Mouse (Mus musculus) limb, embryonic 13.5 days (tissue): ENCODE measurements around the gene Mpl. TPM values are rescaled to one million over a fixed set of nuclear protein-coding genes. Genes with fewer than 3 reads are reported as not detected.

Source experiments
- ATAC-seq: fragments of 200-750 bp; cut with Nextera tagmentation; 2 replicates; pipeline ENCODE4 v1.8.0; 2017; ENCODE audit warnings: low read depth, moderate number of reproducible peaks, moderate TSS enrichment; ENCODE audit not compliant: low FRiP score
- H3K27ac ChIP-seq: fragments of 300-500 bp; sonication (generic); 2 replicates; pipeline ENCODE4 v1.5.1; 2015; ENCODE audit warnings: inconsistent platforms, mild to moderate bottlenecking, moderate library complexity
- H3K27me3 ChIP-seq: fragments of 300-500 bp; sonication (generic); 2 replicates; pipeline ENCODE4 v1.6.1; 2015; ENCODE audit warnings: mild to moderate bottlenecking, inconsistent platforms
- H3K36me3 ChIP-seq: fragments of 300-500 bp; sonication (generic); 2 replicates; pipeline ENCODE4 v1.6.1; 2015; ENCODE audit warnings: inconsistent platforms, mild to moderate bottlenecking, moderate library complexity
- H3K4me1 ChIP-seq: fragments of 300-500 bp; sonication (generic); 2 replicates; pipeline ENCODE4 v1.6.1; 2015; ENCODE audit warnings: inconsistent platforms
- H3K4me2 ChIP-seq: fragments of 300-500 bp; sonication (generic); replicated peaks from 2 replicates; pipeline ENCODE4 v1.6.1; 2015; ENCODE audit warnings: inconsistent platforms, mild to moderate bottlenecking, moderate library complexity
- H3K4me3 ChIP-seq: fragments of 300-500 bp; sonication (generic); 2 replicates; pipeline ENCODE4 v1.5.1; 2015; ENCODE audit warnings: moderate library complexity, mild to moderate bottlenecking, inconsistent platforms
- H3K9ac ChIP-seq: fragments of 300-500 bp; sonication (generic); 2 replicates; pipeline ENCODE4 v1.6.1; 2015; ENCODE audit warnings: mild to moderate bottlenecking, inconsistent platforms
- H3K9me3 ChIP-seq: fragments of 300-500 bp; sonication (generic); 2 replicates; pipeline ENCODE4 v1.6.1; 2016; ENCODE audit warnings: inconsistent platforms
- WGBS: fragments of 180-500 bp; shearing (Covaris S2); methylation state at CpG from one replicate; pipeline ENCODE4 v1.1.7; 2015; 5-methylcytosine and 5-hydroxymethylcytosine counted together
- polyA plus RNA-seq: library from polyadenylated mRNA; unstranded; fragments of >200 nt; fragmentation: Nextera tagmentation; extraction: Ambion mirVana; gene quantifications from 2 replicates; pipeline ENCODE4 v1.2.1, GENCODE M21; 2015

The Mpl gene
- polyA plus RNA-seq, 1 experiment from 2014 or later: 0.33 TPM

DNA sequence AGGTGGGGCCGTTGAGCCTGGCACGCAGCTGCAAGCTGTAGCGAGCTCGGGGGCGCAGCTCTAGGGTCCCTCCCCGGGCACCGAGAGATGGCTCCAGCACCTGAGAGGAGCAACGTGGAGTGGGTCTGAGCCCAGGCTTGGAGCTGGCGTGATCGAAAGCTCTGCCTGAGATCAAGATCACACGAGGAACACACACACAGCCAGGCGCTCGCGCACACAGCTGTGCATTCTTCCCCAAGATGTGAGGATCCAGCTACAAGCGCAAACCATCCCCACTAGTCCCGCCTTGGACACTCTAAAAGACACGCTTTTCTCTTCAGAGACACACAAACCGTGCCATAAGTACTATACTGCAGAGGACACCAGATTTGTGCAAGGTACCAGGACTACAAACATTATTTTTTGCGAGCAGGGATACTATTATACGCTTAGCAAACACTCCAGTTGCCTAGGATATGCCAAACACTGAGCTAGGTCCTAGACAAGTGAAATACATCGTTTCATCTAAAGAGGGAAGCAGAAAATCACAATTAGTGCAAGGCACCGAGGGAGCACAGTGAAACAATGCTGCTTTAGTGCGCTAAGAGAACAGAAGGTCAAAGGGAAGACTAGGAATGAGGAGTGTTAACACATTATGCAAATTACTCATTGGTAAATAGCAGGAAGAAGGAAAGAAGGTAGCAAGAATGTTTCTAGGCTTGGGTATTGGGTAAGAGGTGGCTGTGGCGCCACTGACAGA, 10.7 kb downstream of the Mpl start:
- H3K9me3 ChIP-seq: no peaks in the 10 kb centered on the region
- peak overlapping the region; percentile 64 for H3K9ac ChIP-seq
- H3K36me3 ChIP-seq: no peaks in the 10 kb centered on the region
- ATAC-seq: no peak
- H3K4me1 ChIP-seq: peaks cover 15% of the 10 kb centered on the region
- peak overlapping the region; percentile 81 for H3K4me2 ChIP-seq
- WGBS: 30% methylated on average over 24 of the region's 24 CpGs
- peaks cover 5% of the 10 kb centered on the region; the same call in 1 of the 2 replicates for H3K27me3 ChIP-seq
- no peak overlapping the region for H3K27ac ChIP-seq
- peak overlapping the region; percentile 43 for H3K4me3 ChIP-seq

DNA sequence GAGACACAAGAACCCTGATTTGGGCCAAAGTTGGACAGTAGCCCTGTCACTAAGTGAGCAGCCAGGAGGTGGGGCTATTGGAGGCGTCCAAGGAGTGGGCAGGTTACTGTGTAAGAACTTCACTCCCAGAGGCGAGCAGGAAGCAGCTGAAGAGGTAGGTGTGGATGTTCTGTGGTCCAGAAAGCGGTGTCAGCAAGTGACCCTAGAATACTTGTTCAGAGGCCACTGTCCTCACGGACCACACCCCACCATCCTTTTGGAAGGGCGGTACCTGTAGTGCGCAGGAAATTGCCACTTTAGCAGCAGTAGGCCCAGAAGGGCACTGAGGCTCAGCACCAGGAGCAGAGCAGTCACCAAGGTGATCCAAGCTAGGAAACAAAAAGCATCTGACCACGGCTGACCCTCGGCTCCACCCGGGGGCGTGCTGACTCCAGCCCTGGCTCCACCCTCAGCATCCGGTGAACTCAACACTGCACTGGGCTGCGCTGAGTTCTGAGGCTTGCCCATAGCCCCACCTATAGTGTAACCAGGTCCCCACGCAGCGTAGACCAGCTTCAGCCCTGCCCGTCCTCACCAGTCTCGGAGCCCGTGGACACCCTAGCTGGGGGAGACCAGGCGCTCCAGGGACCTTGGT, 11.4 kb downstream of the Mpl start:
- H3K4me1 ChIP-seq: peaks cover 15% of the 10 kb centered on the region
- H3K9ac ChIP-seq: peak overlapping the region; percentile 64
- H3K4me3 ChIP-seq: peak overlapping the region; percentile 43
- no peaks in the 10 kb centered on the region for H3K9me3 ChIP-seq
- no peaks in the 10 kb centered on the region for H3K36me3 ChIP-seq
- peak overlapping the region; percentile 81 for H3K4me2 ChIP-seq
- H3K27me3 ChIP-seq: peaks cover 5% of the 10 kb centered on the region; the same call in 1 of the 2 replicates
- WGBS: 24% methylated on average over 18 of the region's 18 CpGs
- H3K27ac ChIP-seq: no peak overlapping the region
- peak; percentile 73; the same call in 1 of the 2 replicates for ATAC-seq

DNA sequence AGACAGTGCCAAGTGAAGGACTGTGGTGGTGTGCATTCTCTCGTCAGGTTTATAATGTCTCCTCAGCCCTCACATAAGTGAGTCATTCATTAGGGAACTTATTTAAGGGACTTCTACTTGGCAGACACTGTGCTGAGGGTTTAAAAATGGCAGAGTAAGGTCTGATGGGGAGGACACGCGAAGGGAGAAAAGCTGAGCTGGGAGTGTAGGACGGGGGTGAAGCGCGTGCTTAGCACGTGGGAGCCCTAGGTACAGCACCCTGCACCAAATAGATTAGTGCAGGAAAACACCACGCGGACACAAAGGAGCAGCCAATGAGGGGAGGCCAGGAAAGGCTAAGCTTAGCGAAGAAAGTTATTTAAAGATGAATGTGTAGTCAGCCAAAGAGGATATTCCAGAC, 12.2 kb downstream of the Mpl start:
- Histone ChIP-seq H3K27me3 (peaks cover 5% of the 10 kb centered on the region; the same call in 1 of the 2 replicates), H3K27ac (no peak overlapping the region), H3K4me1 (peaks cover 15% of the 10 kb centered on the region), H3K4me3 (no peak overlapping the region), H3K9ac (no peak overlapping the region), H3K4me2 (no peak overlapping the region), H3K9me3 (no peaks in the 10 kb centered on the region), H3K36me3 (no peaks in the 10 kb centered on the region)
- ATAC-seq: no peak
- WGBS: 86% methylated on average over 10 of the region's 10 CpGs

DNA sequence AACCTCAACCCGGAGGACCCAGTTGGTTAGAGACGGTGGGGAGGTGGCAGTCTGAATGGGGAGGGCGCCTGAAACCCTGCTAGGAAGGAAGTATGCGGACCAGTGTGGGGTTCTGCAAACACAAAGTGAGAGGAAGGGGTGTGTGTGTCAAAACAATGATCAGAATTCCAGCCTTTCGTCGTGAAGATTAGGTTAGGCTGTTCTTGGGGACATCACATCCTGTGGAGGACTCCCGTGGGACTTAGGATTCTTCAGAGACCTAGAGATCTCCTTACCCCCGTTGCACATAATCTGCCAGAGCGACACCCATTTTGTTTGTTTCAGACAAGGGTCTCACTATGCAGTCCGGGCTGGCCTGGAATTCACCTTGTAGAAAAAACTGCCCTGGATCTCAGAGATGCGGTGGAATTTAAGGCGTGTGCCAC, 19.5 kb downstream of the Mpl start:
- peak overlapping the region; percentile 72 for H3K4me3 ChIP-seq
- ATAC-seq: no peak
- H3K36me3 ChIP-seq: peaks cover 24% of the 10 kb centered on the region
- H3K27me3 ChIP-seq: no peaks in the 10 kb centered on the region
- H3K27ac ChIP-seq: peak overlapping the region; percentile 85
- H3K4me2 ChIP-seq: peak overlapping the region; percentile 98
- WGBS: 8% methylated on average over 12 of the region's 12 CpGs
- no peaks in the 10 kb centered on the region for H3K9me3 ChIP-seq
- H3K4me1 ChIP-seq: peaks cover 43% of the 10 kb centered on the region
- H3K9ac ChIP-seq: peak overlapping the region; percentile 71

DNA sequence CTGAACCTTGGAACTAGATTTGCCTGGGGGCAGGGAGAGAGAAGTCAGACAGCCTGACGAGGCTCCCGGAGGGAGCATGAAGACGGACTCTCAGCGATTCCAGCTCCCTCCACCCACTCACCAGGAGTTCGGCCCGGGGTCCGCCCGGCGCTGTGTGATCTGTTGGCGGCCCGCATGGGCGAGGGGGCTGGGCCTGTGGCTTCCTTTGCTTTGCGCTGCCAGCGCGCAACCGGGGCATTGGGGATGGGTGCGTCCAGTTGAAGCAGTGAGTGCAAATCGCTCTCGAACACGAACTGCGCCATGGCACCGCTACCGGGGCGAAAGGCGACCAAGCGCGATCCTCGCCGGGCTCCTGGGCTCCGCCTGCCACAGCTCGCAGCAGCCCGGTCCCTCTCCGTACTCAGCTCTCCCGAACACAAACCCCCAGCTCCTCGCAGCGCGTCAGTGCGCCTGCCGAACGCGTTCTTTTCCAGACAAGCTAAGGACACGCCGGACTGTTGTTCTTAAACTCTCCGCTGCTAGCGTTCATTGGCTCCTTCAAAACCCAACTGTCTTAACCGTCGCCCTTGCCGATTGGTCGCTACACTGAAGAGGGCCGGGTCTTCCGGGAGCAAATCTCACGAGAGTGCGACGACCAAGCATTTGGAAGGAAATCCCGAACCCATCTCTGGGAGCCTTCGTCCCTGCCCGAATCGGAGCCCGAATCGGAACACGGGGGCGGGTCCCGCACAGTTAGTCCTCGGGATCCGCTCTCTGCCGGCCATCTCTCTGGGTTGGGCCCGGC, 20.3 kb downstream of the Mpl start, which contains the start of gene Cdc20:
Gene Cdc20, minus strand, starts transcription at position 533 of the 784 bp plus-strand sequence.
- under 1% methylated on average over 67 of the region's 67 CpGs for WGBS
- peak within 1 kb of the TSS; percentile 72 for H3K4me3 ChIP-seq
- peak; percentile 96 for ATAC-seq
- H3K27ac ChIP-seq: peak within 1 kb of the TSS; percentile 85
- H3K4me2 ChIP-seq: peak within 1 kb of the TSS; percentile 98
- H3K9ac ChIP-seq: peak within 1 kb of the TSS; percentile 87
- H3K9me3 ChIP-seq: no peaks in the 10 kb centered on the region
- peaks cover 32% of the 10 kb centered on the region for H3K36me3 ChIP-seq
- H3K27me3 ChIP-seq: no peaks in the 10 kb centered on the region
- peaks cover 43% of the 10 kb centered on the region for H3K4me1 ChIP-seq

DNA sequence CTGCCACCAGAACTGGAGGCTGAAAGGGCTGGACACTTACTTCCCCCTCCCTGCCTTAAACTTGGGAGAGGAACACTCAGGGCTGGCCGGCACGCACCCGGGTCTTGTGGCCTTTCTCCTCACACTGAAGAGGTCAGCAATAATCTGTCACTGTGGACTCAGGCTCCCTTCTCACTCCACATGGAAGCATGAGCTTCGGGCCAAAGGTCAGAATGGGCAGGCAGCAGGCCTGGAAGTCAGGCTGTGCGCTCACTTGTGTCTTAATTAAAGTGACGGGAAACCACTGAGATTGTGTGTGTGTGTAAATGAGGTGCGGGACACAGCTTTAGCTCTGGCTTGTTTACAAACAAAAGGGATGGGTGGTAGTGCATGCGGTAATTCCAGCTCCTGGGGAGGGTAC, 25.0 kb downstream of the Mpl start:
- no peak for ATAC-seq
- Histone ChIP-seq H3K4me2 (no peak overlapping the region), H3K27ac (no peak overlapping the region), H3K9ac (no peak overlapping the region), H3K27me3 (no peaks in the 10 kb centered on the region), H3K9me3 (no peaks in the 10 kb centered on the region), H3K4me1 (peaks cover 60% of the 10 kb centered on the region), H3K4me3 (no peak overlapping the region), H3K36me3 (peaks cover 53% of the 10 kb centered on the region)
- WGBS: 64% methylated on average over 8 of the region's 8 CpGs

DNA sequence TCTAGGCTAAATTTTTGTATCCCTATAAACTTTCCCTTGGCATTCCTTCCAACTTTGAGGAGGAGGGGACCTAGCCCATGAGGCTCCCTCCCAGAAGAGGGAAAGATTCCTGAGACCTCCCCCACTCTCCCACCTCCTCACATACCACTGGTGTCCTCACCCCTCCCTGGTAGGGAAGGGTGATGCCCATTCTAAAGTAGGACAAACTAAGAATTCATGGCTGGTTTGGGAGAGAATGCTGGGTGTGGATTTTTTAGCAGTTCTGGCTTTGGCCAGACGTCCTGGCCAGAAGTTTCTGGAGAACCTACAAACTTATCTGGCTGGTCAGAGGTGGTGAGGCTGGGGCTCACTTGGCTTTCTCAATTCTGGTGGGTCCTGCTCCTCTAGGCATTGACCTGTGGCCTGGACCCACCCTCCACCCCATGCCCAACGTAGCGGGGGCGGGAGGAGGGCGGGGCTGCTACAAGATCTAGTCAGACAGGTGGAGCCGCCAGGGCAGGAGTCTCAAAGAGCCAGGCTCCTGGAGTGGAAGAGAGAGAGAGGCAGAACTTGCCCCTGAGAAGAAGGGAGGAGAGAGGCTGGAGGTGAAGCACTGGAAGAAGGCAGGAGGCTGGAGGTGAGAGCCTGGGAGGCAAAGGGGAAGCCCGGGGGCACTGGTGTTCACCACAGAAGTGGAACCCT, 28.0 kb downstream of the Mpl start:
- H3K9me3 ChIP-seq: no peaks in the 10 kb centered on the region
- H3K27ac ChIP-seq: peak overlapping the region; percentile 76
- H3K4me1 ChIP-seq: peaks cover 38% of the 10 kb centered on the region
- ATAC-seq: 0 out of 2 replicates have a peak, but pooled peaks have one; percentile 0
- H3K27me3 ChIP-seq: no peaks in the 10 kb centered on the region
- peaks cover 44% of the 10 kb centered on the region for H3K36me3 ChIP-seq
- H3K9ac ChIP-seq: peak overlapping the region; percentile 77; the same call in 1 of the 2 replicates
- H3K4me3 ChIP-seq: peak overlapping the region; percentile 57
- WGBS: 45% methylated on average over 7 of the region's 7 CpGs
- H3K4me2 ChIP-seq: peak overlapping the region; percentile 89

DNA sequence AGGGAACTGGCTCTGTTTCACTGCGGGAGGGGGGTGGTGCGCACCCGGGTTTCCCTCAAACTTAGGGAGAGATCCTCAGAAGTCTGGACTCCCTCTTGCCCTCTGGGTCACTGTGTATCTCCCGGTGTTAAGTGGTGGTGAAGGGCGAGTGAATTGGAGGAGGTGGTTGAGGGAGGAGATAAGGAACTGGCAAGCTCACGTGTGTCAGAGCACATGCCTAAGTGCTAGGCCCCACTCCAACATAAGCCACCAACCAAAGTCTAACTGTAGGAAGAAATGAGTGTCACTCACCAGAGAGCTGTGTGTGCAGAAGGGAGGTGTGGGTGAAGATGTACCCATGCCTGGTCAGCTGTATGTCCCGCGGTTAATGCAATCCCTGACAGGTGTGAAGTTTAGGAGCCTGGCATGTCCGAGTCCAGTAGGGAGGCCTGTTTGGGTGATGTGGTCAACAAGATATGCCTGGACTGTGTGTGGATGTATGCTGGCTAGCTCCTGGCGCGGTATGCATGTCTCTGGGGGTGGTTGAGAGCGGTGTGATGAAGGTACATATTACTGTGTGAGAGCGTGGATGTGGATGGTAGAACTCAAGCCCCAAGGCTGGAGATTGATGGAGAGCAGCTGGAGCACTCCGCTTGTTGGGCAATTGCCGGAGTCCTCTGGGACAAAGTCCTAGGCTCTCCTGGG, 28.6 kb downstream of the Mpl start:
- Histone ChIP-seq H3K4me2 (peak overlapping the region; percentile 89), H3K27me3 (no peaks in the 10 kb centered on the region), H3K4me3 (peak overlapping the region; percentile 57), H3K9ac (peak overlapping the region; percentile 77), H3K4me1 (peaks cover 31% of the 10 kb centered on the region), H3K27ac (peak overlapping the region; percentile 76), H3K36me3 (peaks cover 37% of the 10 kb centered on the region), H3K9me3 (no peaks in the 10 kb centered on the region)
- ATAC-seq: 0 out of 2 replicates have a peak, but pooled peaks have one; percentile 4
- 34% methylated on average over 15 of the region's 15 CpGs for WGBS

DNA sequence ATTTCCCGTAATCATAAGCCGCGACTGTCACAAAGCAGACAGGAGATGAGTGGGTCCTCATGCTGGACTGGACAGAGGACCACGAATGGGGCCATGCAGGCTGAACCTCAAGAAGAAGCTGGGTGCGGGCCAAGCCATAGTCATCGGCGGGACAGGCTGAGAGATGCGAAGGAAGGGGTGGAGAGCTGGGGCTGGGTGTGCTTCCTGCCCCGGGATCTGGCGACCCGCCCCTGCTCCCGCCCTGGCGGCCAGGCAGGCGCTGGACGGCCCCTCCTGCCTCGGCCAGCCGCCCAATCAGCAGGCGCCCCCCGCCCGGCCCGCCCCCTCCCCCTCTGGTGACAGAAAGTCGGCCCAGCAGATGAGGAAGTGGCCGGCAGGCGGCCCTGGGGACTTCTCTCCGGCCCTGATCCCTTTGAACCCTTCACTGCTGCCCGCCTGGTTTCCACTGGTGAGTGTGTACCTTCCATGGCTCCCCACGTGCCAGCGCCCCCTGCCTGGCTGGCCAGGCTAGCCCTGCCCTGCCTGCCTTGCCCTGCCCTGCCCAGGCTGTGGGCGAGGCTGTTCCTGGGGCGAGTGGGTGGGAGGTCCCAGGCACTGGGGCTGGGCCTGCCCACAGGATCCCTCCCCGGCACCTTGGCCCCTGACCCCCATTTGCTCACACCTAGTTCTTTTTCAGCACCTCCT, 29.4 kb downstream of the Mpl start, which contains the start of gene Elovl1:
Gene Elovl1, plus strand, starts transcription at position 326 of the 684 bp plus-strand sequence.
- Histone ChIP-seq H3K4me1 (peaks cover 30% of the 10 kb centered on the region), H3K27me3 (no peaks in the 10 kb centered on the region), H3K4me3 (peak within 1 kb of the TSS; percentile 57), H3K27ac (peak within 1 kb of the TSS; percentile 76), H3K4me2 (peak within 1 kb of the TSS; percentile 89), H3K36me3 (peaks cover 32% of the 10 kb centered on the region), H3K9me3 (no peaks in the 10 kb centered on the region), H3K9ac (peak within 1 kb of the TSS; percentile 77)
- ATAC-seq: peak; percentile 96
- WGBS: under 1% methylated on average over 30 of the region's 31 CpGs

DNA sequence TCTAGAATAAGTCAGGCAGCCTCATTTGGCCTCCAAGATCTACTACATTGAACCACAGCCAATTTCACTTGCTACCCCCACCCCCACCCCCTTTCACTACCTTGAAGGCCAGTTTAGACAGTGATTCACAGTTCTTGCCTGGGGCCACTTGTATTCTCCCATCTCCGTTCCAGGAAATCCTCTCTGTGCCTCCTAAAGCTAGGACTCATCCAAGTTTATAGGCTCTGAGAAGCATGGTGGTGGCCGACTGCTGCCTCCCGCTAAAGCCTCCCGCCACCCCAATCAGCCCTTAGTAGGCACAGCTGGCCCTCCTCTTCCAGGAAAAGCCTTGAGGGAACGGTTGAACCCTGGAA, 29.9 kb downstream of the Mpl start:
- peak overlapping the region; percentile 89 for H3K4me2 ChIP-seq
- peak overlapping the region; percentile 76 for H3K27ac ChIP-seq
- H3K4me1 ChIP-seq: peaks cover 30% of the 10 kb centered on the region
- peak overlapping the region; percentile 77 for H3K9ac ChIP-seq
- ATAC-seq: peak; percentile 9; the same call in 1 of the 2 replicates
- H3K27me3 ChIP-seq: no peaks in the 10 kb centered on the region
- 2% methylated on average over 5 of the region's 5 CpGs for WGBS
- H3K36me3 ChIP-seq: peaks cover 30% of the 10 kb centered on the region
- no peaks in the 10 kb centered on the region for H3K9me3 ChIP-seq
- H3K4me3 ChIP-seq: peak overlapping the region; percentile 57
